Mouse (Mus musculus) retina, adult 2 months (tissue): Measurements from ENCODE around the gene Dus2.
"Not testable (repeated sequence)": the region's sequence is repeated elsewhere in the genome, so short reads cannot be mapped to it uniquely, and the experiment has no call there.

Source experiments
- DNase-seq: peaks from one replicate; pipeline ENCODE4 v3.0.0-alpha.2; 2012; ENCODE audit warnings: low read depth, low spot score

Gene Dus2

GRCm38 (mm10) chr8:105988546-105988945, 2.6 kb upstream of the Dus2 start:
- DNase-seq: no peak

- DNase-seq: no peak
Observed at GRCm38 (mm10) chr8:105991546-105991945, 409 bp downstream of the Dus2 start.

- no peak for DNase-seq
Observed at GRCm38 (mm10) chr8:105992499-105992898, 1.4 kb downstream of the Dus2 start.

GRCm38 (mm10) chr8:105993226-105993625, 2.1 kb downstream of the Dus2 start:
- no peak for DNase-seq

GRCm38 (mm10) chr8:105996359-105996758, 5.2 kb downstream of the Dus2 start:
- no peak for DNase-seq

GRCm38 (mm10) chr8:105998971-105999370, 7.8 kb downstream of the Dus2 start:
- DNase-seq: no peak

- DNase-seq: no peak
Observed at GRCm38 (mm10) chr8:106001908-106002307, 10.8 kb downstream of the Dus2 start.

GRCm38 (mm10) chr8:106004538-106005207, 13.5 kb downstream of the Dus2 start:
- no peak for DNase-seq

- no peak for DNase-seq
Observed at GRCm38 (mm10) chr8:106005875-106006274, 14.7 kb downstream of the Dus2 start, which contains the start of gene Dpep2nb. Dpep2nb (minus strand) TSS chr8:106005975.

GRCm38 (mm10) chr8:106006413-106006812, 15.3 kb downstream of the Dus2 start:
- no peak for DNase-seq

GRCm38 (mm10) chr8:106007135-106007534, 16.0 kb downstream of the Dus2 start:
- DNase-seq: no peak

- DNase-seq: not testable (repeated sequence)
Observed at GRCm38 (mm10) chr8:106007891-106008290, 16.8 kb downstream of the Dus2 start.

GRCm38 (mm10) chr8:106010748-106011642, 19.9 kb downstream of the Dus2 start:
- DNase-seq: peak; percentile 90

GRCm38 (mm10) chr8:106011643-106011986, 20.5 kb downstream of the Dus2 start, which contains the start of gene Ddx28:
Ddx28 (minus strand) TSS chr8:106011882.
- DNase-seq: no peak

- not testable (repeated sequence) for DNase-seq
Observed at GRCm38 (mm10) chr8:106012203-106012602, 21.1 kb downstream of the Dus2 start.

GRCm38 (mm10) chr8:106016284-106016683, 25.1 kb downstream of the Dus2 start:
- no peak for DNase-seq

- no peak for DNase-seq
Observed at GRCm38 (mm10) chr8:106017130-106017529, 26.0 kb downstream of the Dus2 start.

GRCm38 (mm10) chr8:106018039-106018438, 26.9 kb downstream of the Dus2 start:
- no peak for DNase-seq

GRCm38 (mm10) chr8:106022483-106022882, 31.3 kb downstream of the Dus2 start:
- DNase-seq: peak; percentile 64

- DNase-seq: no peak
Observed at GRCm38 (mm10) chr8:106038721-106039120, 47.6 kb downstream of the Dus2 start.

GRCm38 (mm10) chr8:106039605-106040004, 48.5 kb downstream of the Dus2 start:
- no peak for DNase-seq

GRCm38 (mm10) chr8:106040218-106040617, 49.1 kb downstream of the Dus2 start:
- no peak for DNase-seq

- DNase-seq: no peak
Observed at GRCm38 (mm10) chr8:106043055-106043454, 51.9 kb downstream of the Dus2 start.
